Mouse (Mus musculus) layer of hippocampus, adult 9-10 months (tissue): ENCODE data around the gene Spdye4a.

Experiments used
- DNase-seq: peaks from one replicate; pipeline ENCODE4 v3.0.0; 2022; ENCODE audit warnings: low spot score

The Spdye4a gene

DNA sequence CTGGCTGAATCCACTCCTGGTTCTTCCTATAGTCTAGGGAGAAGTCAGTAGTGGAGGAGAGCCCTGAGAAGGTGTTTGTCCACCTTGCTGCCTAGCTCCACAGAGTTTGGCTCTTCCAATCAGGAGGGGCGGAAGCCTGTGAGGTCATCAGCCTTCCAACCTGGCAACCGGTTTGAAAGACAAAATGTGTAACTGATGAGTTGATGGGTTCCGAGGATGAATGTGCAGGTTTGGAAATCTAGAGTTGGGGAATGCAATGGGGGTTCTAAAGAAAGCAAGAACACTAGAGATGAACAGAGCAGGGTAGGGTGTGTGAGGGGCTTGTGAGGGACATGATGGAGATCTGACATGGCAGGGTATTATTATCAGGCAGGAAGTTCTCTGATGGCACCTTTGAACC lies at the start of gene Spdye4a:
TSS of gene Spdye4a (minus strand) at position 101 of the 400 bp plus-strand sequence.
- DNase-seq = no peak

DNA sequence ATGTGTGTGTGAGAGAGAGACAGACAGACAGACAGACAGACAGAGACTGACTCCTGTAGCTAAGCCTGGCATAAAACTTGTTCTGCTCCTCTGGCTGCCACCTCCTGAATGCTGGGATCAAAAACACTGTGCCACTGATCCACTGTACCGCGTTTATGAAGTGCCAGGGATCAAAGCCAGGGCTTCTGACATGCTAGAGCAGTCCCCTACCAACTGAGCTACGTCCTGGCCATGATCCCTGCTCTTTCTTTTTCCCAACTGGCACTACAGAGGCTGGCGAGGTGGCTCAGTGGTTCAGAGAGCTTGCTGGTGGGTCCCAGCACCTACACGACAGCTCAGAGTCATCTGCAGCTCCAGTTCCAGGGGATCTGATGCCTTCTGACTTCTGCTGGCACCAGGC lies 49.1 kb upstream of the Spdye4a start:
- DNase-seq = no peak

DNA sequence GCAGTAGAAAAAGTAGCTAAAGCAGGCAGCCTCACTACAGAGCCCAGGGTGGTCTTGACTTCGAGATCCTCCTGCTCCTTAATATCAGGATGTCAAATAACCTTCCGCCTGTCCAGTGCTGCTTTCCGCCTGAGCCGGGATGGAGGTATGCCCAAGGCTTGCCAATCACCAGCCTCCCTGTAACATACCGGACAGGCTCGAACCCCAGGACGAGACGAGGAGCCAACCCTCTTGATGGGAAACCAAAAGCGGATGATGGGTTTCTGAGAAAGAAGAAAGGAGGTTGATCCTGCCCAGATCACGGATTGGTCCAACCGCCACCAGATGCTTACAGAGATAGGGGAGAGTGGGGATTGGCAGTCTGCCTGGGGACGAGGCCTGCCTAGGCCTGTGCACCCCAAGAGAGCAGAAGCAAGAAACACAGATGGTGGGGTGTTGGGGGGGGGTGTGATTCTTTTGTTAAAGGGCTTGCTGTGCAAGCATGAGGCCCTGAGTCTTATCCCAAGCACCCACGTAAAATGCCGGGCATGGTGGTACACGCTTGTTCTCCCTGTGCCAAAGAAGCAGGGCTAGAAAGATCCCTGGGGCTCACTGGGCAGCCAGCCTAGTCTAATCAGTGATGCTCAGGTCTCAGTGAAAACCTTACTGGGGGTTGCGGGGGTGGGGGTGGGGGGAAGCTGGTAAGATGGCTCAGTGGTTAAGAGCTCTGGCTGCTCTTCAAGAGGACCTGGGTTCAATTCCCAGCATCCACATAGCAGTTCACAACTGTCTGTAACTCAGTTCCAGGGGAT lies 46.0 kb upstream of the Spdye4a start:
- DNase-seq = no peak

DNA sequence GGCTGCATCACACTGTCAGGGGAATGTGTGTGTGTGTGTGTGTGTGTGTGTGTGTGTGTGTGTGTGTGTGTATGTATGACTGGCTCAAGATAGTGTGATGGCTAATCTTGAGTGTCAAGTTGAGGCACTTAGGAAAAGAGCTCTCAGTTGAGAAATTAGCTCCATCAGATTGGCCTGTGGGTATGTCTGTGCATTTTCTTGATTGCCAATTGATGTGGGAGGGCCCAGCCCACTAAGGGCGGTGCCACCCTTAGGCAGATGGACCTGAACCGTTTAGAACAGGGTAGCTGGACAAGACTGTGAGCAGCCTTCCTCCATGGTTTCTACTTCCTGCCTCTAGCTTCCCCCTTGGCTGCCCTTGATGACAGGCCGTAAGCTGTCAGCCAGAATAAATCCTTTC lies 45.4 kb upstream of the Spdye4a start:
- DNase-seq = no peak

DNA sequence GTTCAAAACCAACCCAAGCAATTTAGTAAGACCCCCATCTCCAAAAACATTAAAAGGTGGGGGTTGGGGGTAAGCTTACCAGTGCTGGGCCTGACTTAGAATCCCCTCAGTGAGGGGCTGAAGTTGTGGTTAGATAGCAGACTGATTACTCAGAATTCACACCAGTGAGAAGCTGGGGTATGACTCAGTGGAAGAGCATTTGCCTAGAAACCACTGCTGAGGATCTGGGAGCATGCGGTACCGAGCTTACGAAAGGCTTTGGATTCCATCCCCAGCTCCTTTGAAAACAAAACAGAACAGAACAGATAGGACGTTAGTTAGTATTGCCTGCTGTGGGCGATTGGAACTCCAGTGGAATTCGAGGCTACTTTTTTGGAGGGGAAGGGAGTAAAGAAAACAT lies 45.0 kb upstream of the Spdye4a start:
- no peak for DNase-seq

DNA sequence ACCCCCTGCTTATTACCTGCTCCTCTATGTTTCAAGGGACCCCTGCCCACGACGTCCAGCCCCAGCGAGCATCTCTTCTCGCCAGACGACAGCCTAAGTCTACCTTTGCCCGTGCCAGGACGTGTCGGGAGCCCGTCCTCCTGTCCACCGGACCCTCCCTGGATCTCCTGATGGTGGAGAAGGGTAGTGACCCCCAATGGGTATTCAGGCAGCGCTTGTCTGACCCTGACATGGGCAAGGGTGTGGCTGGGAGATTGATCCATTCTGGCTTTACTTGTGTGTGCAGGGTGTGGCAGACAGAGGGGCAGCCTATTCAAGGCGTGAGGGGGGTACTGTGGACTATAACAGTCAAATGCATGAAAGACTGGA lies 43.4 kb upstream of the Spdye4a start:
- DNase-seq = no peak

DNA sequence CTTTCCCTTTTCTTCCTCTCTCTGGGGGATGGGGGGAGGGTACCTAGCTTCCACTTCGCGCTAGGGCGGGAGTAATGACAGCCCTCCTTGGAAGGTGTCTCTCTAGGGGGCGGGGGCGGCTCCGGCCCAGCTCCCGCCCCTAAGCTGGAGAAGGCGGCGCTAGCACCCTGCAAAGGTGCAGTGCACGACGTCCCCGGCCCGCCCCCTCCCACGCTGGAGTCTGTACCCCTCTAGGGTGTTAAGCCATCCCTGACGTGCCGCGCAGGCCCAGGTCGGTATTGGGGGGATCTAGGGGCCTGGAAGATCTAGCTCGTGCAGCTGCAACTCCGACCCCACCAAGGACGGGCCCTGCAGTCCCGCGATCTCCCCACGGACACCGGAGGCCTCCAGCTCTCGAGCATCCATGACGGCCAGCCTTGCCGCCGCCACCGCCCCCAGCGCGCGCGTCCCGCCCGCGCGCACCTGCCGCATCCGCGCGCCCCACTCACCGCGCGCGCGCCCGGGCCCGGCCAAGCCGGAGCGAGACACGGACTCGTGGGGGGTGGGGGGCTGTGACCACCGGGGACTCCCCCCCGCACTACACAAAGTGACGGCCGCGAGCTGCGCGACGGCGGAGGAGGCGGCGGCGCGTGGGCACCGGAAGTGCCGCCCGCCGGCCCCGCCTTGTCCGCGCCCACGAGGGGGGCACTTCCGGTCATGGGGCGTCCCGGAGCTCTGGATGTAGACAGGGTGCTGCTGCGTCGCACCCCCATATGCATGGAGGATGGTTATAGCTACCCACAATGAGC lies 42.9 kb upstream of the Spdye4a start, which contains the start of gene Zfp316:
TSS of gene Zfp316 (minus strand) at position 660 of the 788 bp plus-strand sequence.
- no peak for DNase-seq

DNA sequence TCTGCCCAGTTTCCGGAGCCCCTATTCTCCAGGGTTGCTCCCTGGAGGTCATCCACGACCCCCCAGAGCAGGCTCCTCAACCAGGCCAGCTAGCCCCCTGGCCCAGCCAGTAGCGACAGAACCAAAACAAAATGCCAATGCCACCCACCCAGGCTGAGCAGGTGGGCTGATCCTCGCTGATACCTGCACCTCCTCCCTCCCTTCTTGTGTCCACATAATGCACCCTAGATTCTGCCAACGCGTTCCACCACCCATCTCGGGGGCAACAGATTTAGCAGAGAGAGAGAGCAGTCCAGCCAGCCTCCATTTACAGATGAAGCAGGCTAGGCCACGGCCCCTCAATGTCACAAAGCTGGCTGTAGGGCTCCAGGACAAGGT lies 42.3 kb upstream of the Spdye4a start:
- no peak for DNase-seq

DNA sequence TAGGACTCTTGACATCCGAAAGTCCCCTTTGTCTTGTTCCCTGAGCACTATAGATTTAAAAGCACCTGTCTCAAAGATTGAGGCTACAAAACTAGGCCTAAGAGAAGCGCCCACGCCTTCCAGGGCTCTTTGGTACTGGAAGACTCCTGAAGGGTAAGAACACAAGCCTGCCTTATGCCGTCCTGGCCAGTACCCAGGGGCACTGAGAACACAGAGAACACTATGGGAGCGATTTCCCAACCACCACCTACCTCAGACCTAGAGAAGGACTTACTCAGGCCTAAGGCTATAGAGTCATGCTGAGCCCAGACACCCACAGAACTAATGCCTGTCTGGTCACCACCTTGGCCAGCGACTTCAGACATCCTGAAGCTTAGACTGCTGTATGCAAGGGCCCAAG lies 40.1 kb upstream of the Spdye4a start:
- DNase-seq = no peak

DNA sequence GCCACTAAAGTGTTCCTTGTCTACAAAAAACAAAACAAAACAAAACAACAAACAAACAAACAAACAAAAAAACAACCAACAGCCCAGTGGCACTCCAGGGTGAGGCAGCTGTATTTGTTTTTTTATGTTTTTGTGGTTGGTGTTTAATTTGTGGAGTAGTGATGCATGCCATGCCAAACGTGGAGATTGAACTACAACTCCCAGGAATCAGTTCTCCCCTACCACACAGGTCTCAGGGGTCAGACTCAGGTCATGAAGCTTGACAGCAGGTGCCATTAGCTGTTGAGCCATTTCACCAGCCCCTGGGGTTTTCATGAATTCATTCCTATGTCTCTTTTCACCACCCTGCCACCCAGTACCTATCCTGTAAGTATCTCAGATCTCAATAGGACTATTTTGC lies 38.7 kb upstream of the Spdye4a start:
- DNase-seq = no peak

DNA sequence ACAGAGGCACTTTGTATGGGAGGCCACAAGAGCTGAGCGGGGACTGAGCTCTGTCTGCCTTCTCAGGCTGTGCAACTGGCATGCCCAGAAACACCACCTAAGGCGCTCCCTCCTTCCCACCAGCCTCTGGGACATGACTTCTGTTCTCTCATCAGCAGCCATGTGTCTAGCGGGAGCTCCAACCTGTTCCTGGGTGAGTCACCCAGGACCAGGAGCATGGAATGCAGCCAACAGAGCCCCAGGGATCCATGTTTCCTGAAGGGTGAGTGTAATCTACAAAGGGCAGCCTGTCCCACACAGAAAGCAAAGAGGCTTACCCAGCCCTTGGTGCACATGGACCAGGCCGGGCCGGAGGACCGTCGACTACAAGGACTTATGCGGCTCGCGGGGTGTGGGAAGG lies 38.0 kb upstream of the Spdye4a start:
- DNase-seq = no peak

DNA sequence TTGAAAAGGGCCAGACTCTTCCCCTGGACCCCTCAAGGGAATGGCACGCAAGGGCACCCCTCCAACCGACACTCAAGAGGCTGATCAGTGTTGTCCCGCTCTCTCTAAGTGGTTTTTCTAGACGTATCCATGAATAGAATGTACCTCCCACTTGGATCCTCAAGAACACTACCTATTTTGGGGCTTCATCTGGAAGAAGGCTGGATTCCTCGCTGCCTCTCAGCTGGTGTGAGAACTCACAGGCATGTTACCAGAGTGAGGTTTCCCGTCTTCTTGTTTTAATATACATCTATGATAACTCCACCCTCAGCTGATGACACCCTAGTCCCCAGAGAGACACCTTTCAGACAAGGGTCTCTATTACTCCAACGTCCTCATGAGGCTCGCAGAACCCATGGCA lies 34.9 kb upstream of the Spdye4a start:
- DNase-seq = no peak

DNA sequence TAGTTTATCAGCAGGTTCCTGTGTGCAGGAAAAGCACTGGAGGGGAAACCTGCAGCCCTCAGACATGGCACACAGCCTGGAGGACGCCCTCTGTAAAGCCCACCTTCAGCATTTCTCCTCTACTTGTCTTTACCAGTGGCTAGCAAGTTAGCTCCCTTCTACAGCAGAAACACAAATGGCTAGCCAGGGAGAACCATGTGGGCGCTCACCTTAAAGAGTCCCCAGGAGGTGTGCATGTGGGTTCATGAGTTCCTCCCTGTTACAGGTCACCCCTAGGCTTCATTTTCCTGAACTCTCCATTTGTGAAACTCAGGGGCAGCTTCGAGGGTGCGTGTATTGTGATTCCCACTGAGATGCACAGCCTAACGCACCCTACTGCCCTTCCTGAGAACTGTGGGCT lies 29.1 kb upstream of the Spdye4a start:
- DNase-seq = no peak

DNA sequence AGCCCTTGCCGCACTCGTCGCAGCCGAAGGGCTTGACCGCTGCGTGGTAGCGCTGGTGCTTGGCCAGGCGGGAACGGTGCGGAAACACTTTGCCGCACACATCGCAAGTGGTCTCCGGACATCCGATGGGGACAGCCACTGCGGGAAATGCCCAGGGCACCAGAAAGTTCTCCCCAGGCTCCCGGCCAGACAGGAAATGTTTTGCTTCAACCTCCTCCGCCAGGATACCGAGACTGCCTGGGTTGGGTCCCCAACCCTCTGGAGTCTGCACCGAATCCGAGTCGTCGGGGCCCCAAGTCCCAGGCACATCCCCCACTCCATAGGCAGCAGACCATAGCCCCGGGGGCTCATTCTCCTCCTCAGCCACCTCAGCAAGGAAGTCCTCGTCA lies 28.4 kb upstream of the Spdye4a start:
- DNase-seq = no peak

DNA sequence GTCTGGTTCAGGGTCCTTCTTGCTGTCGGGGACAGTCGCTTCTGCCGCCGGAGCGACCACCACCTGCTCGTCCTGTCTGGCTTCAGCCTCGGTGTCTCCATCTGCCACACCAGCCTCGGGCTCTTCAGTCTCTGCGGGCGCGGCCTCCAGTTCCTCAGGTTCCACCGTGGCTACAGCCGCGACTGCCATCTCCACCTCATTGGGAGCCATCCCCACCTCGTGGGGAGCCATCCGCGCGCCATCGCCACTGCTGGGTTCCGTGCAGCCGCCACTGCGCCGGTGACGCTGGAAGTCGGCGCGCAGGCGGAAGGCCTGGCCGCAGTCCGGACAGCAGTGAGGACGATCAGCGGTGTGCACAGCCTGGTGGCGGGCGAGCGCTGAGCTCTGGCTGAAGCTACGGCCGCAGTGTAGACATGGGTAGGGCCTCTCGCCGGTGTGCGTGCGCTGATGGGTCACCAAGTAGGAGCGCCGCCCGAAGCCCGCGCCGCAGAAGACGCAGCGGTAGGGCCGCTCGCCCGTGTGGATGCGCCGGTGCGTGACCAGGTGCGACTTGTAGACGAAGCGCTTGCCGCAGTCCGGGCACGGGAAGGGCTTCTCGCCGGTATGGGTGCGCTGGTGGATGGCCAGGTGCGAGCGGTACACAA lies 27.9 kb upstream of the Spdye4a start:
- no peak for DNase-seq

DNA sequence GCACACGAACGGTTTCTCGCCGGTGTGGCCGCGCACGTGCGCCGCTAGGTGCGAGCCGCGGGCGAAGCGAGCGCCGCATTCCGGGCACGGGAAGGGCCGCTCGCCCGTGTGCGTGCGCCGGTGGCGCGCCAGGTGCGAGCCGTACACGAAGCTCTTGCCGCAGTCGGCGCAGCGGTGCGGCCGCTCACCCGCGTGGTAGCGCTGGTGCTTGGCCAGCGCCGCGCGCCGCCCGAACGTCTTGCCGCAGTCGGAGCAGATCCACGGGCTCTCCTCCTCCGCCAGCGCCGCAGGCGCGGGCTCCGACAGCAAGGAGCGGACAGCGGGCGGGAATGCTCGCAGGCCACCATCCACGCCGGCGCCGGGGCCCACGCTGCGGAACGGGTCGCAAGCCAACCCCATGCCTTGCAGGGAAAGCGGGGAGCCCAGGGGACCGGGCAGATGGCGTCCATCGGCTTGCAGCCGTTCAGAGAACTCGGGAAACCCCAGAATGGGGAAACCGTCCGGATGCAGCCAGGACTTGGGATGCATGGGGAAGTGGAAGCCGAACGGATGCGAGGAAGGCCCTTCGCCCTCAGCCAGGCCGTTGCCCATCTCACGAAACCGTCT lies 27.3 kb upstream of the Spdye4a start:
- DNase-seq = no peak

DNA sequence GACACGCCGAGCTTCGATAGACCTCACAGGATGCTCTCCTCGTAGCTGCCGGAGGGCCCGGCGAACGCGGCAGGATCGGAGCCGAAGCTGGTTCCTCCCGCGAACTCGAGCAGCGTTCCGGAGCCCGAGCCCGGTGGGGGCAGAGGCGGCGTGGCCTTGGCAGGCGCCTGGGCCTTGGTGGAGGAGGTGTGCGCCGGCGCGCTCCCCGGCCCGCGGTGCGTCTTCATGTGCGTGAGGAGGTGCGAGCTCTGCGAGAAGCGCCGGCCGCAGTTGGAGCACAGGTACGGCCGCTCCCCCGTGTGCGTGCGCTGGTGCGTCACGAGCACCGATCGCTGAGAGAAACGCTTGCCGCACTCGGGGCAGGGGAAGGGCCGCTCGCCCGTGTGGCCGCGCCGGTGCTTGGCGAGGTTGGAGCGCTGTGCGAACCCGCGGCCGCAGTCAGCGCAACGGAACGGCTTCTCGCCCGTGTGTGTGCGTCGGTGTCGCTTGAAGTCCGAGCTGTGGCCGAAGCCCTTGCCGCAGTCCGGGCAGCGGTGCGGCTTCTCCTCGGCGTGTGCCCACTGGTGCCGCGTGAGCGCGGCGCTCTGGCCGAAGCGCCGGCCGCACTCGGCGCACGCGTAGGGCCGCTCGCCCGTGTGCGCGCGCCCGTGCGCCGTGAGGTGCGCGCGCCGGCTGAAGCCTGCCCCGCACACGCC lies 26.6 kb upstream of the Spdye4a start:
- DNase-seq = no peak

DNA sequence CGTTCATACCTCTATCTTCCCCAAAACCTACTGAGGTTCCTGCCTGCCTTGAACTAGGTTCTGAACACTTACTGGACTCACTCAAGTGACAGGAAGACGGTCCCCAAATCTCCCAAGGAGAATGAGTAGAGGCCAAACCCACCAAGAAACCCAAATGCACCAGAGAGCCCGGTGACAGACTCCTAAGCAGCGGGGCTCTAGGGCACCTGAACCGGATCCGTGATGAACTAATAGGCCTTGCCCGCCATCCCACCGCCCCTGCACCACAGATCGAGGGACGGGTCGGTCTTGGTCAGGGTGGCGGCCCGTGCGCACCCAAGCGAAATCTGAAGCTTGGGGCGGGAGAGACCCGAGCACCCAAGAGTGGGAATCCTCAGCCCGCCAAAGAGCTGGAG lies 26.1 kb upstream of the Spdye4a start:
- DNase-seq = no peak

DNA sequence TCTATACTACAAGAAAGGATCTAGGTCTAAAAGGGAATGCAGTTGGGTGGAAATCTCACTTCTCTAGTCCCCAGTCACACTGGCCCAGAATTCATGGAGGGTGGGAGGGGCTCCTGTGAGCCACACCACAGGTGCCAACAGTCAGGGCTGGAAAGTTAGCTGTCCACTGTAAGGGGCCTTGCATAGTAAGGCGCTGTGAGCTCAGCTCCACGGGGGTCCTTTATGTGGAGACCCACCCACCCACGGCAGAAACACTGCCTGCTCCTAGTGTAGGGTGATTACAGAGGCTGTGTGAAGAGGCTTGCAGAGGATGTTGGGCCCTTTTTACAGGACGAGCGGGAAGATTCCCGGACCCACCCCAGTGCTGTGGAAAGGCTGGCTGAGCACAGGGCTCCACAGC lies 25.3 kb upstream of the Spdye4a start:
- DNase-seq = no peak

DNA sequence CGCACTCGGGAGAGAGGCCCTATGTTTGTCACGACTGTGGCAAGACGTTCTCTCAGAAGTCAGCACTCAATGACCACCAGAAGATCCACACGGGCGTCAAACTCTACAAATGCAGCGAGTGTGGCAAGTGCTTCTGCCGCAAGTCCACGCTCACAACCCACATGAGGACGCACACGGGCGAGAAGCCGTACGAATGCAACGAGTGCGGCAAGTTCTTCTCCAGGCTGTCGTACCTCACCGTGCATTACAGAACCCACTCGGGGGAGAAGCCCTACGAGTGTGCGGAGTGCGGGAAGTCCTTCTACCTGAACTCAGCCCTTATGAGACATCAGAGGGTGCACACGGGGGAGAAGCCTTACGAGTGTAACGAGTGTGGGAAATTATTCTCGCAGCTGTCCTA lies 18.2 kb upstream of the Spdye4a start:
- DNase-seq = no peak

DNA sequence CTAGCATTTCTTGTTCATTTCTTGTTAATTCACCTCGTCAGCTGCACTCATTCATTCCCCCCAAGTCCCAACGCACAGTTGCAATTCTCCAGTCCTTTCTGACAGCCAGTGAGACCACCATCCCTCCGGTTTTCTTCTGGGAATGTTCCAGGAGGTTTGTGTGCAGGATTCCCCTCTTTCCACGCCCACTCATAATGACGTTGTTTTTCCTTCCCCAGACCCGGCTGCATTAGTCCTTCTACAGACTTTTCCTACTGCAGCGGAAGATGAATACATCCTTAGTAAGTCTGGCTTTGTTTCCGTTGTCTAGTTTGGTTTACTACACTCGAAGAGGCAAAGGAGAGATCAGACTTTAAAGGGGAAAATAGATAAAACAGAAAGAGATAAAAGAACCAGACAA lies 9.3 kb upstream of the Spdye4a start:
- DNase-seq = no peak

DNA sequence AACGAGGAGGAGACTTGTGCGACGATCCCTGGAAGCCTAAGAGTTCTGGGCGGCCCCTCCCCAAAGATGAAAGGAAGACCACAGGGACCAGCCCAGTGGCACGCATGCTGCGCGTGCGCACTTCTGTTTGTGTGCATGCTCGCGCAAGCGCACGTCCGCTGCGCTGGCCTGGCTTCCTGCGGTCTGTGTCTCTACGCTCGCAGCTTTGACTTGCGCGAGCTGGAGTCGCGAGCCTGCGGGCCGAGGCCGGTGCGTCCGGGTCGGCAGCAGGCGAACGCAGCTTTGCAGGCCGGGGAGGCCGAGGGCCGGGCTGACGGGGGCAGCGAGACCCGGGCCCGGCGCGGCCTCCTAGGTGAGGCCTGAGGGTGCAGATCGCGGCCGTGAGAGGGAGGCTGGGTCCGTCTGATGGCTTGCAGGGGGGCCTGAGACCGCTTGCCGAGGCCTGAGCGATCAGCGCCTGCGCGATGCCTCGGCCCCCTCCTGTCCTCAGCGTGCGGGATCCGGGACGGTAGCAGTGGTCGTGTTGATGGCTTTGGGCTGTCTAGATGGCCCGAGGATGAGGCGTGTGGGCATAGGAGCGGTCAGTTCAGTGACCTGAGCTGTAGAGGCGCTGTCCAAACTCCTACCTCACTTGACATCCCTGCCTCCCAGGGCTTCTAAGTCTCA lies 8.5 kb upstream of the Spdye4a start, which contains the start of gene Zfp12:
TSS of gene Zfp12 (plus strand) at position 136 of the 666 bp plus-strand sequence.
- DNase-seq = peak; percentile 86
